Mouse (Mus musculus) spleen, postnatal 36 days (tissue): ENCODE results near the gene Izumo1r.

ENCODE experiments used
- DNase-seq, 2 experiments: peaks; one replicate each; pipeline ENCODE4 v3.0.0; 2022; ENCODE audit warnings: low spot score in 2 of 2, mixed read lengths in 1 of 2

Gene Izumo1r

GRCm38 (mm10) chr9:14866957-14867356 is 36.8 kb downstream of the Izumo1r start:
- peak; percentile 43 to 57 for DNase-seq

- no peak for DNase-seq
These were observed 39.0 kb downstream of the Izumo1r start for GRCm38 (mm10) chr9:14864726-14865125.

DNA sequence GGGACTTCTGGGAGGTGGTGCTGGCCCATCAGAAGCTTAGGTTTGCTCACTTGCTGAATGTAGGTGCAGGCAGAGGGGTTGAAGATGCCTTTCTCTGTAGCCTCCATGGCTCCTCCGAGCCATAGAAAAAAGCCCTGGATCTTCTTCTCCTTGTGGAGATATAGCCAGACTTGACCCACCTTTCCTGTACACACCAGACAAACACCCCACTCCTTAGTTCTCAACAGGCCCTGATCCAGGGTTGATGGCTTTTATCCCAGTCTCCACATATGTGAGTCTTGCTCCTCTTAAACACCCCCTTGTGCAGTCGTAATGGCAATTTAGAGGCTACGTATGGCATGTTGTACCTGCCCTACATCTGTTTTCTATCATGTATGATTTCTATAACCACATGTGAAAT is 40.6 kb downstream of the Izumo1r start:
- no peak for DNase-seq

- no peak for DNase-seq
These were observed 43.7 kb downstream of the Izumo1r start, which contains the start of gene Gpr83 for GRCm38 (mm10) chr9:14859868-14860639. TSS of gene Gpr83 (plus strand) at chr9:14860210.

DNA sequence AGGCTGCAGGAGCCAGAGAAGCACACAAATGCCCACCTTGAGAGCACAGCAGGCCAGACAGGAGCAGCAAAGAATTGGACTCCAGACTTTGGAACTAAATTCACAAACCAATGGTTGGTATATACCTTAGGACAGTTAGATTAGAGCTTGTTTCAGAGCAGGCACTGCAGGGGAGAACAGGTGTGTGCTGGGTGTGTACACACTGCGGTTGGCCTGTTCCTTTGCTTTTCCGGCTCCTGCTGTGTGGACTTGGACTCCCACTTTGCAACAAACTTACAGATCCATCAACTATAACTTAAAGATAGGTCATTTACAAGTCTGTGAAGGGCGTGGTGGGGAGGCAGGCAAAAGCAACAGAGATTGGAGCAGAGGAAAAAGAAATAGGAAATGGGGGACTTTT is 45.0 kb downstream of the Izumo1r start:
- DNase-seq: no peak

DNA sequence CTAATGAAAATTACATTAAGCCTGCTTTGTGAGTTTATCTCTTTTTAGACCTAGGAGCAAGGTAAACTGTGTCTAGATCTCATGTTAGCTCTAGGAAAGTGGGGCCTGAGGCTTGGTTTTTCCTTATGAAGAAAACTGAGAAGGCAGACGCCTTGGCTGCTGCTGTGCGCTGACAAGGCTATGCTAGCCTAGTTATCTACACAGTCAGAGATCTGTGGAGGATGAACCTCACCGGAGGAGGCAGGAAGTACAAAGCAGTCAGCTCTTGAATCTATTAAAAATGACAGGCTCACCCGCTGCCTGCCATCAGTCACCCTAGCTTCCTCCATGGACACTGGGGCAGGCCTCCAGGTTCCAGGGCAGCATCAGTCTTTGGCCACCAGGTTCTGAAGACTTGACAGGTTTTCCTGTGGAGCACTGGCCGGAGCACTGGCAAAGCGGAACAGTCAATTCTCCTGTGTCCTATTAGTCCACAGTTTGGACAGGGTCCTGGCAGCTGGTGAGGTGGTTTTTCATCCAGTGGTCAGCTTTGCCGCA is 45.5 kb downstream of the Izumo1r start:
- DNase-seq: no peak

- DNase-seq: no peak
These were observed 46.7 kb downstream of the Izumo1r start for GRCm38 (mm10) chr9:14856922-14857654.

GRCm38 (mm10) chr9:14854585-14854984 is 49.2 kb downstream of the Izumo1r start:
- no peak for DNase-seq

- no peak for DNase-seq
These were observed 55.3 kb downstream of the Izumo1r start for GRCm38 (mm10) chr9:14848267-14848935.

GRCm38 (mm10) chr9:14846428-14846827 is 57.3 kb downstream of the Izumo1r start:
- DNase-seq: no peak

- no peak for DNase-seq
These were observed 59.8 kb downstream of the Izumo1r start for GRCm38 (mm10) chr9:14843901-14844300.

GRCm38 (mm10) chr9:14843311-14843857 is 60.4 kb downstream of the Izumo1r start:
- no peak for DNase-seq

GRCm38 (mm10) chr9:14841878-14842761 is 61.6 kb downstream of the Izumo1r start:
- DNase-seq: peak in 1 of 2 experiments; percentile 9

GRCm38 (mm10) chr9:14839970-14840369 is 63.8 kb downstream of the Izumo1r start:
- no peak for DNase-seq

DNA sequence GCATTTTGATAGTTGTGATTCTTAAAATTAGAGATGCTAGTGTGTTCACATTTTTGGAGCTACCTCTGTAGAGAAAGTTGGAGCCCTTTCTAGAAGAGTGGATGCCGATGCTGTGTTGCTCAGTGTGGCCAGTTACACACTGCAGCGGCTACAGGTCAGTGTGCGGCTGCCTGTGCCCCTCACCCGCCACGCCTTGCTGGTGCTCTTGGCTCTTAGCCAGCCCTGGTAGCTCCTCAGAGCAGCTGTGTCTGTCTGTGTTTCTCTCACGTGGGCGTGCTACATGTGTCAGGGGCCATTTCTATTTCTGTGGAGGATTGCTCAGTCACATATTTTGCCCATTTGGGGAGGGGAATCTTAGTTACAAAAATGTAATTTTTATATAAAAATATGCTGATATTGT is 64.2 kb downstream of the Izumo1r start:
- DNase-seq: peak; percentile 18 to 19
